Mouse (Mus musculus): ENCODE measurements around the gene Ncor2.
A peak's percentile ranks its signal among the peaks of the same experiment; 100 is the strongest.

The Ncor2 gene

GRCm38 (mm10) chr5:125148686-125149085 lies 30.3 kb downstream of the Ncor2 start:
- peak; percentile 80 for DNase-seq (ENCODE audit: inconsistent ontology term)

DNA sequence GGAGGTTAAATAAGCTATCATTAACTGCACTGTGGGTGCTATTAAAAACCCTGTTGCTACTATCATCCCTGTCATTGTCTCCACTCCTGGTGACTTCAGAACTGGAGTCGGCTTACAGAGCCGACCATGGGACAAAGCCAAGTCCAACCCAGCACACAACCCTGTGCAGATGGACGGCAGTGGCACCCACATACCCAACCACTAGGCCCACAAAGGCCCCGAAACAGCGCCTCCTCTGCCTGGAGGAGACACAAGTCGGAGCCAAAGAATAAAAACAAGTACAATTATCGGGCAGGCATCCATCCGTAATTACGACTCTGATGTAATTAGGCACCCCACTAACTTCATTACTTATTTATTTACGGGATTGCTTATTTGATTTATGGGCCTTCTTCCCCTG lies 30.8 kb downstream of the Ncor2 start:
- DNase-seq (ENCODE audit: inconsistent ontology term): peak; percentile 57

GRCm38 (mm10) chr5:125147124-125147523 lies 31.9 kb downstream of the Ncor2 start:
- DNase-seq (ENCODE audit: inconsistent ontology term): no peak

DNA sequence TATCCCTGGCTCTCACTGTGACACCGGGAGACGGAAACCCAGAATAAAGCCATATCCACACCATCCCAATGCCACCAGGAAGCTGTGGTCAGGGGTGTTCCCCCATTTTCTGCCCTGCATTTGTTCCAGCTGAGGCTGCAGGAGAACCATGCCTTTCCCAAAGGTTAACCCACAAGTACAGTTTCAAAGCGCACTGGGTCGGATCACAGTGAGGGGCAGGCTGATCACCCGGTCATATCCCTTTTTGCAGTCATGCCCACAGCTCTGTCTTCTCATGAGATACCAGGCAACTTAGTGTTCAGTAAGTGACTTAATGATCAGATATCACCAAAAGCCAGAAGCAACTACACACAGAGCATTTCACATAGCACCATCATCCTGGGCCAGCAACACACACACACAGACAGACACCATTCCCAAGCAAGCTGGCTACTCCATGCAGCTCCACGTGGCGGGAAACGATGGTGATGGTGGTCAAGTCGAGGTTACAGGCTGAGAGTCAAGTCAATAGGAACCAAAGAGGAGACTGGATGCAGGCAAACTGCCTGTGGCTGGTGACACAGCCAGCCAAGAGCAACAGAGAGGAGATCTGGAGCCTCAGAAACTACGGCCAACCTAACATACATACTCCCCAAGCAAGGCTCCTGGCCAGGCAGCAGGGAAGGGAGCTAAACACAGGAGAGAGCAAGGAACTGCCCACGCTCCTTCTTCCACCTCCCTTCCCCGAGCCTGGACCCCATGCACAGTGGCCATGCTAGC lies 35.7 kb downstream of the Ncor2 start:
- DNase-seq (ENCODE audit: inconsistent ontology term): no peak

GRCm38 (mm10) chr5:125141916-125142315 lies 37.1 kb downstream of the Ncor2 start:
- no peak for DNase-seq (ENCODE audit: inconsistent ontology term)

DNA sequence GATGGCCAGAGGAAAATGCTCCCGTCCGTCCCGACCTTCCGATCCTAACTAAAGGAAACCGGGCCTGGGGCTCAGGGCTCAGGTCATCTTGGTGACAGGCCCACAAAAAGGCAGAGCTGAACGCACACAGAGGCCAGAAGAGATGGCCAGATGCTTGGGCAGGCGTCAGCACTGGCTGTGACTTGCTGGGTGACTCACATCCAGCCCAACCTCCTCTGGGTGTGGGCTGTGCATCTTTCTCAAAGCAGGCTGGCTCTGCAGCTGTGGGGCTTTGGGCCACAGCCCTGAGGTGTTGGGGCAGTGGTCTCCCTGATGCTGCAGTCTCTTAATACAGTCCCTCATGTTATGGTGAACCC lies 37.5 kb downstream of the Ncor2 start:
- DNase-seq (ENCODE audit: inconsistent ontology term): no peak

DNA sequence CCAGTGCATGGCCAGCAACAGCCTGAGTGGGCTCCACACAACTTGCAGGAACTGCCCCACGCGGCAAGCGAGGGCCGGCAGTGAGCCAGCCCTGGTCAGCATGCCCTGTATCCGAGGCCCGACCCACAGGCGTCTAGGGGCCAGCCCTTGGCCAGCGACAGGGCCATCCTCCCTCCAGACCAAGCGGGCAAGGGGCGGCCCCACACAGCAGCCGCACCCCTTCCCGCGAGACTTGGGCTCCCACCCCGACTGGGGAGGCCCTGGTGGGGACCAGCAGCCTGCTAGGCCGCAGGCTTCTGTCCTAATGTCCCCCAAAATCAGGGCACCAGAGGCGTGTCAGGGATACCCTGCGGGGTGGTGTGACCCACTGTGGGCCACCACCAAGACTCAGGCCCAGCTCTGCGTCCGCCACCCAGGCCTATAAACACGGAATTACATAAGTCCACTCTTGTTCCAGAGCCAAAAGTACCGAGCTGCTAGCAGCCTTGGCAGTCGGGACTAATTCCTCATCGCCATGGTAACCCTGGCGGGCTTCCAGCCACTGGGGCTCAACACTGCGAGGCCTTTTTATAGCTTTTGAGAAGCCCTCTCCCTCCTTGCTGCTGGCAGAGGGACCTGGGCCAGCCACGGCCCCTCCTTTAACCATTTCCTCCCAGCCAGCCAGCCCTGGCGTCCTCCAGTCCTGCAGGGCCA lies 38.0 kb downstream of the Ncor2 start:
- peak; percentile 100 for DNase-seq (ENCODE audit: inconsistent ontology term)

DNA sequence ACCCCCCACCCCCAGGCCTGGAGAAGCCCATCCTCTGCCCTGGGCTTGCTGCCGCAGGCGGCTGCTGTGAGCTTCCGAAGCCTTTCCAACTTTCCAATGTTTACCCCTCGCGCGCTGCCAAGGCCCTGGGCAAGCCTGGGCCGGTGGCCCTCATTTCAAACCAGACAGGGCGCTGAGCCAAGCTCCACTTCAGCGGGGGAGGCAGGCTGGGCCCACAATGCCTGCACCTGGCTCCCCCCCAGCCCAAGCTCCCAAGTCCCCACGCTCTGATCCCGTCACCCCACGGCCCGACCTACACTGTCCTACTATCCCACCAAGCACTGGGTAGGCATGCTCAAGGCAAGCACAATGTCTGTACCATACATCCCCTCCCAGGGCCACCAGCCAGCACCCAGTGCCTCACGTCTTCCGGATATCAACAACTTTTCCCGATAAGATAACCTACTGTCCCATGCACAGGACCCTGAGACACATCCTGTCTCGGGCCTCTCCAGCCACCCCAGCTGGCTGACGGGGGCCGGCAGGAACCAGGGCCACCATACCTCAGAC lies 38.8 kb downstream of the Ncor2 start:
- peak; percentile 92 for DNase-seq (ENCODE audit: inconsistent ontology term)

DNA sequence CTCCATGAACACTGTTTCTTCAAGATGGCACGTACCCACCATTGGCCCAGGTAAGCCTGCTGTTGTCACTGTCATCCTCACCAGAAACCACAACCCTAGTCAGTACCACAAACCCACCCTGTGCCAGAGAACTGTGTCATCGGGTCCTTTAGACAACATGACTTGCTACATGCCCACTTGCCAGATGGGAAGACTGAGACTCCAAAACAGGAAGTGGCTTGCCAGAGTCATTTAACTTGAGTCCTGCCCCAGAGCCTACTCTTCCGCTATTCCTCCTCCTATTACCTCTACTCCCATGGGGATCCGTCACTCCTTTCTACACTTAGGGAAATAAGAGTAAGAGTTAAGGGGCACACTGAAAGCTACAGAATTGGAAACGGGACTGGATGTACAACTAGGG lies 39.4 kb downstream of the Ncor2 start:
- no peak for DNase-seq (ENCODE audit: inconsistent ontology term)

- DNase-seq (ENCODE audit: inconsistent ontology term): no peak
Measured at GRCm38 (mm10) chr5:125138841-125139430, 40.1 kb downstream of the Ncor2 start.

DNA sequence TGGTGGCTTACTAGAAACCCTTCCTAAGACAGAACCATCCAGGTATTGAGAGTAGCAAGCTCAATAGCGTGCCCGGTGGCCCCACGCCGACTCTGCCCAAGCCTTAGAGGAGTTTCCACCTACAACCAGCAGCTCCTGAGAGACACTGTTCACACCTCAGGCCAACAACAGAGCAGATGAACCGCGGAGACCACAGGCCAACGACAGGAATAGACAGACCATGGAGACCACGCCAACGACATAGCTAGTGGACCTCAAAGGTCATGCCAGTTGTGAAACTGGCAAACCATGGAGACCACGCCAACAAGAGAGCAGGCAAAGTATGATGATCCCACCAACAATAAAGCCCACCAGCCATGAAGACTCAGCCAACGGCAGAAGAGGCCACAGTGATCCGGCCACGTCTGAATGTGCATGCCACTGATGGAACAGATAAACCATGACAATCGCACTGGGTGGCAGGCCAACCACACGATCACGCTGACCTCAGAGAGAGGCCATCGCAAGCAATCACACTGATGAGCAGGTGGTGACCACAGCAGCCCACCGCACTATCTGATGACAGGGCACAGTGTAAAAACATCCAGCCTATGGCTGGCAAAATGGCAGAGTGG lies 41.2 kb downstream of the Ncor2 start:
- no peak for DNase-seq (ENCODE audit: inconsistent ontology term)

DNA sequence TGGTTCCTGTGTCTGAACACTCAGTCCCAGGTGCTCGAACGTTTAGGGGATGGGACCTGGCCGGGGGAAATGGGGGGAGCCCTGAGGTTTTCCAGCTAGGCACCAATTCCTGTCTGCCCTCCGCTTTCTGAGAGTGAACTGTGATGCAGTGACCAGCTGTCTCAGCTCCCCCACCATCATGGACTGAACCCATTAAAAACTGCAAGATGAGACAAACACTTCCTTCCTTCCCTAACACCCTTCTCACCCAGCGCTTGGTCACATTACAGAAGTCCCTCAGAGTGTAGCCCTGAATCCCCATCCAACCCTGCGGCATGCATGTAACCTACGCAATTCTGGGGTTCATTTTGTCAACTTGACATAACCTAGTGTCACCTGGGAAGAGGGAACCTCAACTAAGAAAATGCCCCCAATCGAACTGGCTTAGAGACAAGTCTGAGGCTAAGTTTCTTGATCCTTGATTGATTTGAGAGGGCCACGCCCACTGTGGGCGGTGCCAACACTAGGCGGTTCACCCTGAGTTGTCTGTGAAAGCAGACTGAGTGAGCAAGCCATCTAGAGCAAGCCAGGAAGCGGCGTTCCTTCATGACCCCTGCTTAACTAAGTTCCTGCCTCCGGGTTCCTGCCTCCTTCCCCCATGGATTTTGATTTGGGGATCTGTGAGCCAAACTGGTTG lies 41.9 kb downstream of the Ncor2 start:
- no peak for DNase-seq (ENCODE audit: inconsistent ontology term)

DNA sequence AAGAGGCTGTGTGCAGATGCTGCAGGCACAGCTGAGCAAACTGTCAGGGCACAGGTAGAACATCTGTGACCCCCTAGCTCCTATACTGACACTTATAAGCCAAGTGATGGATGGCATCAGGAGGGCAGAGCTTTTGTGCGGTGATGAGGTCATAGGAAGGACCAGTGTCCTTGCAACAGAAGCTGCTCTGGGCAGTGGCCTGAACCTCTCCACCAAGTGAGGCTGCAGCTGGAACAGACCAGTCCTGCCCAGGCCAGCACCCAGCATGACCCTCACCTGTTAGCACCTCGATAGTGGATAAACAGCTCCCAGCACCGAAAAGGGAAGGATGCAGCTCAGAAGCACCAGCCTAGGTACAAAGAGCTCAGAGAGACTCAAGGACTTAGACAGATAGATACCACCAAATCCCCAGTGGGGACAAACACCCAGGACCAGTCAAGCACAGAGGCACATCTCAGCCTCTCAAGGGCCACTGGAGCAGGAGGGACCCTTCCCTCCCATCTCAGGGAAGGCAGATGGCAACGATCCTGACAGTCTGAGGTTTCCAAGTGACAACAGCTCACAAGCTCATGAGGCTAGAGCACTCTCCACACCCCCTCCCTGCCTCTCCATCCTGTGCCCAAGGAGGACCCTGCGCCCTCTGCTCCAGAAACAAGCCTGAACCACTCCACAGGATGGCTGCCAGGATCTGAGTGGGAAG lies 42.6 kb downstream of the Ncor2 start:
- DNase-seq (ENCODE audit: inconsistent ontology term): no peak

- peak; percentile 98 for DNase-seq (ENCODE audit: inconsistent ontology term)
Measured at GRCm38 (mm10) chr5:125134795-125135468, 44.1 kb downstream of the Ncor2 start.

DNA sequence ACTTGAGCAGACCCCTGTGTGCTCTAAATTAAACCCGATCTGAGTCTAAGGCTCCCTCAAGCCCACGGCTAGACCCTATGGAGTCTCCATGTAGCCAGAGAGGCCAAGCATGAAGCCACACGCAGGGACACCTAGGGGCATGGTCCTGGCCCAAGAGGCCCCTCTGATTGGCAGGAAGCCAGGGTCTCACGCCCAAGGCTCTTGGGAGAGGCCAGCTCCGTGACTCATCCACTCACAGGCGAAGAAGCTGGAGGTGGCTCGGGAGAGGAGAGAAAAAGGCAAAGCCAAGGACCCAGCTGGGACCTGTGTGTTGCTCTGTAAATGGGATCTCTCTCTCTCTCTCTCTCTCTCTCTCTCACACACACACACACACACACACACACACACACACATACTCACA lies 44.6 kb downstream of the Ncor2 start:
- DNase-seq (ENCODE audit: inconsistent ontology term): peak; percentile 90

GRCm38 (mm10) chr5:125133651-125134050 lies 45.4 kb downstream of the Ncor2 start:
- DNase-seq (ENCODE audit: inconsistent ontology term): no peak

DNA sequence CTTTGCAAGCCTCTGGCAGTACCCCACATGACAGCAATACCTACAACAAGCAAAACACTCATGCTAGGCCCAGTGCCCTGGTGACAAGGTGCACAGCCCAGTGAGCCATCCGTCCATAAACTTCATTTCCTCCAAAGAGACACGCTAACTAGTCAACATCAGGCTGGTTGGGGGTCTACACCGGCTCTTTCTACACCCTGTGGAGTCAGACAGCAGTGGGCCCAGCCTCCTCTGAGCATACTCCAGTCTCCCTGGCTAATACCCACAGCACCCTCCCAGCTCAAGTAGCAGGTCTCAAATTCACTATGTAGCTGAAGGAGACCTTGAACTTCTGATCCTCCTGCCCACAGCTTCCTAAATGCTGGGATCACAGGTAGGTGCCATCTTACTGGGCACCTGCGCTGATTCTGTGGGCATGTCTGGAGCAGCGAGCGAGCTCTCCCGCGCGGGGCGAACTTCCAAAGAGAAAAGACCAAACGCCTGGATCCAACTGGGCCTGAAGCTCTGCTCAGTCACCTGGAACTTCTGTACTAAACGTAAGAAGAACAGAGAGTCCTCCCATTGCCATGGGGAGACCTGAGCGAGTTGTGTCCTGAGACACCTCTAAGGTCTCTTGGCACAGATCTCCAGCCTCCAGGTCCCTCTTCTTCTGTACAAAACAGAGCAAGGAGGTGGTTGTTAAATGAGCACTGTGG lies 46.3 kb downstream of the Ncor2 start:
- no peak for DNase-seq (ENCODE audit: inconsistent ontology term)

- no peak for DNase-seq (ENCODE audit: inconsistent ontology term)
Measured at GRCm38 (mm10) chr5:125132069-125132468, 47.0 kb downstream of the Ncor2 start.

- no peak for DNase-seq (ENCODE audit: inconsistent ontology term)
Measured at GRCm38 (mm10) chr5:125130406-125130805, 48.6 kb downstream of the Ncor2 start.

DNA sequence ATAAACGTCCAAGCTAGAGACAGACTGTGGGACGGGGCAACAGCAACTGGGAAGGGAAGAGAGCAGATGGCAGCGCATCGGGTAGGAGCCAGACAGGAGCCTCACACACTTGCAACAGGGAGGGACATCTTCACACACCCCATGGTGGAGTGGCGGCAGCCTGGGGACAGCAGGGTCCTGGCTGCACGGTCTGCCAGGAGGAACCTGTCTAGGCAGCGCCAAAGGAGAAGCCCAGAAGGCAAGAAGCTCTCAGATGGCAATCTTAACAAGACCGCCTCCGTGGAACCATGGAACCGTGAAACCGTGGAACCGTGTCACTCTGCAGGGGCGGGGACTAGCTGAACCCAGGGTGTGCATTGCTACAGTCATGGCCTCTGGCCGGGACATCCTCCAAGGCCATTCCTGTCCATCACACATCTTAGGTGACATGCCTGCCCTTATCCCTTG lies 50.1 kb downstream of the Ncor2 start:
- DNase-seq (ENCODE audit: inconsistent ontology term): peak; percentile 52
